Mouse (Mus musculus) lung, embryonic 16.5 days (tissue): ENCODE measurements around the gene Garnl3. TPM values are rescaled to one million over a fixed set of nuclear protein-coding genes. Genes with fewer than 3 reads are reported as not detected.

Experiments used
- ATAC-seq: fragments of 200-750 bp; cut with Nextera tagmentation; 2 replicates; pipeline ENCODE4 v1.8.0; 2017; ENCODE audit warnings: low read depth, mild to moderate bottlenecking, moderate library complexity
- H3K27ac ChIP-seq: fragments of 300-500 bp; sonication (generic); 2 replicates; pipeline ENCODE4 v1.5.1; 2014; ENCODE audit warnings: mild to moderate bottlenecking, control low read depth, low read length
- H3K27me3 ChIP-seq: fragments of 300-500 bp; sonication (generic); 2 replicates; pipeline ENCODE4 v1.6.1; 2014; ENCODE audit warnings: low read depth, low read length, mixed read lengths; ENCODE audit not compliant: control insufficient read depth, insufficient read depth
- H3K36me3 ChIP-seq: fragments of 300-500 bp; sonication (generic); 2 replicates; pipeline ENCODE4 v1.6.1; 2014; ENCODE audit warnings: low read length; ENCODE audit not compliant: control insufficient read depth, insufficient read depth
- H3K4me1 ChIP-seq: fragments of 300-500 bp; sonication (generic); replicated peaks from 2 replicates; pipeline ENCODE4 v1.6.1; 2014; ENCODE audit warnings: low read length, mixed read lengths; ENCODE audit not compliant: control insufficient read depth, insufficient read depth
- H3K4me2 ChIP-seq: fragments of 300-500 bp; sonication (generic); 2 replicates; pipeline ENCODE4 v1.6.1; 2014; ENCODE audit warnings: low read depth, low read length, control low read depth
- H3K4me3 ChIP-seq: fragments of 300-500 bp; sonication (generic); 2 replicates; pipeline ENCODE4 v1.5.1; 2014; ENCODE audit warnings: mild to moderate bottlenecking, low read length, control low read depth
- H3K9ac ChIP-seq: fragments of 300-500 bp; sonication (generic); 2 replicates; pipeline ENCODE4 v1.6.1; 2014; ENCODE audit warnings: low read length, control low read depth
- H3K9me3 ChIP-seq: fragments of 300-500 bp; sonication (generic); 2 replicates; pipeline ENCODE4 v1.6.1; 2016; ENCODE audit warnings: low read length; ENCODE audit not compliant: control insufficient read depth
- WGBS: fragments of 180-500 bp; shearing (Covaris S2); extraction: QIAGEN DNeasy Blood & Tissue Kit; methylation state at CpG from one replicate; pipeline ENCODE4 v1.1.7; 2014; 5-methylcytosine and 5-hydroxymethylcytosine counted together
- polyA plus RNA-seq: library from polyadenylated mRNA; unstranded; fragments of >200 nt; fragmentation: Nextera tagmentation; extraction: Ambion mirVana; gene quantifications from 2 replicates; pipeline ENCODE4 v1.2.1, GENCODE M21; 2015

Garnl3 gene
- 9.3 and 11.0 TPM in 2 replicates for polyA plus RNA-seq

GRCm38 (mm10) chr2:33131500-33132092 lies at the start of gene Garnl3:
Garnl3 (minus strand) TSS chr2:33131654.
- Histone ChIP-seq H3K4me3 (peak within 1 kb of the TSS; percentile 78), H3K36me3 (no peaks in the 10 kb centered on the region), H3K9me3 (no peaks in the 10 kb centered on the region), H3K9ac (peak within 1 kb of the TSS; percentile 52), H3K4me1 (peaks cover 5% of the 10 kb centered on the region), H3K27me3 (peaks cover 5% of the 10 kb centered on the region; the same call in 1 of the 2 replicates), H3K4me2 (peak within 1 kb of the TSS; percentile 99), H3K27ac (peak within 1 kb of the TSS; percentile 73)
- under 1% methylated on average over 22 of the region's 22 CpGs for WGBS
- ATAC-seq: peak; percentile 0

DNA sequence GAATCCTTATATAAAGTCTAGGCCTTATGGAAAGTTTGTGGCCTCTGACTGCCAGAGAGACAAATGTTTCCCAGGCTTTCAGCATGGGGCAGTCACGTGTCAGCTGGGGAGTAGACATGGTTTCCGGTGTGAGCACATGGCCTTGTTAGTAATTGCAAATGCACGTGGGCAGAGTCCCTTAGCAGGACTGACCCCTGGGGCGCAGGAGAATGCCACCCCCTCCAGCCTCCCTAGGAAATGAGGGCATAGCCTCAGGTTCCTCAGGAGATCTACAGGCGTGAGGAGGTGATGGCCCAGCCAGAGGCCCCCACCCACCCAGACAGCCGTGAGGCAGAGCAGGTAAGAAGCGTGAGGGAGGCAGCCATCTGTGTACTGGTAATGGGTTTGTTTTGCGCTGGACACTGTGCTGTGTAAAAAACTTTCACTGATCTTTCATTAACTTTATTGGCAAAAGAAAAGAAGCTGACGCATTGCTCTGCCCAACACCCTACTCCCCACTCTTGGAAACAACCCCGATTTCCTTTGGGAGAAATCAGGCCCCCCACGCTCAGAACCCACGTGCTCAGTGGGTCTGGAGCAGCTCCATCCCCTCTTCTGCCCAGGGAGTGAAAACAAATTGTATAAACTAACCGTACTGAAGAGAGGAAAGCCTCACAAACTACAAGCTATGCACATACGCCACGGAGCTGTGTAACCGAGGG lies 48.6 kb upstream of the Garnl3 start:
- Histone ChIP-seq H3K9ac (no peak overlapping the region), H3K4me1 (peaks cover 9% of the 10 kb centered on the region; the same call in 1 of the 2 replicates)
- WGBS: 54% methylated on average over 16 of the region's 16 CpGs

DNA sequence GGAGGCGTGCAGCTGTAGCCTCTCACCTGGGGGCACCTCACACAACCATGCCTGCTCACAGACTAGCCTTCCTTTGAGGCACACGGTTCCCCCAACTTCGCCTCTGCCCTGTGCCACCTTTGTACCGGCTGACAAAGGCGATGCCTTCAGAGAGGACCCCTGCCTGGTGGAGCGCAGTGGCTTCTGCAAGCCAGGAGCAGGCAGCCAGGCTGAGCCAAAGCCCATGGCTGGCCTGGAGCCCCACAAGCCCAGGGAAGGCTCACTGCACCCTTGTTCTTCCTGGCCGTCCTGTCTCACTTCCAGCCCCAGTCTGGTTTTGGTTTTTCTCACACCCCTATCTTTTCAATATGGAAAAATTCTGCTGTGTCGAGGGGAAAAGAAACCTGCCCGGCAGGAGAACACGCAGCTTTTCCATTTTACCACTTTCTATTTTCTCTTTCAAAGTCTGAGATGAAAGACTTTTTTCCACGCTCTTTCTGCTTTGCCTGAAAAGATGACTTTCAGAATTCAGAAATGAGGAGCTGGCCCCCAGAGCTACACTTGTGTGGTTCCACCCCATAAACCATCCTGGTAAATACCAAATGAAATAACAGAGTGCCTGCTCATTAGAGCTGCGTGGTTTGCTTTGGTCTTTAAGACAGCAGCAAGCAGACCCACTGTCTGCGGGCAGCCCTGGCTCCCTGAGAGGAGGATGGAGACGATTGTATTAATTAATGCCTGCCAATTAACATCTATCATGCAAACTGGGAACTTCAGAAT lies 47.9 kb upstream of the Garnl3 start:
- WGBS: 81% methylated on average over 14 of the region's 14 CpGs
- Histone ChIP-seq H3K27me3 (no peaks in the 10 kb centered on the region), H3K9ac (no peak overlapping the region), H3K4me3 (no peak overlapping the region), H3K9me3 (no peaks in the 10 kb centered on the region), H3K27ac (no peak overlapping the region), H3K4me1 (peaks cover 9% of the 10 kb centered on the region; the same call in 1 of the 2 replicates), H3K36me3 (no peaks in the 10 kb centered on the region), H3K4me2 (no peak overlapping the region)
- ATAC-seq: no peak

More for the DNA sequence above, 48.6 kb upstream of the Garnl3 start:
- Histone ChIP-seq H3K4me2 (no peak overlapping the region), H3K27me3 (no peaks in the 10 kb centered on the region), H3K36me3 (no peaks in the 10 kb centered on the region), H3K4me3 (no peak overlapping the region), H3K9me3 (no peaks in the 10 kb centered on the region), H3K27ac (no peak overlapping the region)
- peak; percentile 57 for ATAC-seq

GRCm38 (mm10) chr2:33178243-33178932 lies 46.9 kb upstream of the Garnl3 start:
- Histone ChIP-seq H3K4me3 (no peak overlapping the region), H3K27ac (no peak overlapping the region), H3K4me1 (peaks cover 9% of the 10 kb centered on the region; the same call in 1 of the 2 replicates), H3K9ac (no peak overlapping the region), H3K4me2 (no peak overlapping the region), H3K36me3 (no peaks in the 10 kb centered on the region), H3K27me3 (no peaks in the 10 kb centered on the region), H3K9me3 (no peaks in the 10 kb centered on the region)
- peak; percentile 27 for ATAC-seq
- 53% methylated on average over 11 of the region's 11 CpGs for WGBS

GRCm38 (mm10) chr2:33177443-33178242 lies 46.2 kb upstream of the Garnl3 start:
- H3K4me2 ChIP-seq: no peak overlapping the region
- no peak overlapping the region for H3K4me3 ChIP-seq
- H3K9ac ChIP-seq: no peak overlapping the region
- no peaks in the 10 kb centered on the region for H3K27me3 ChIP-seq
- H3K4me1 ChIP-seq: peaks cover 9% of the 10 kb centered on the region; the same call in 1 of the 2 replicates
- no peaks in the 10 kb centered on the region for H3K36me3 ChIP-seq
- no peak overlapping the region for H3K27ac ChIP-seq
- 64% methylated on average over 12 of the region's 12 CpGs for WGBS
- no peaks in the 10 kb centered on the region for H3K9me3 ChIP-seq
- no peak for ATAC-seq

DNA sequence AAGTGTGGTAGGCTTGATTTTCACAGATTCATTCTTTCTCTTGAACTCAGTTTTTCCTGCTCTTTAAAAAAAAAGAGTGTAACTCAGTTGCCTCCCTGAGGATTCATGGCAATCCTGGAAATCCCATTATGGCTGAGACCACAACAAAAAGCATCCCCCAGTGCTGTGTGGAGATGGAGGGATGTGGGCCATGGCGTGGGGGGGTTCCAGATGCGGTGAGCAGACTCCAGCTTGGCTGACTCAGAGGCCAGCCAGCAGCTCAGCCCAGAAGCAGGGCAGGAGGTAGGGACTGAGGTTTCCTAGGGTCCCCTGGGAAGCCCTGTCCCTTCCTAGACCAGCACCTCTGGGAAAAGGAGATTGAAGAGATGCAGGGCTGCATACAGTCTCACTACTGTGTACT lies 45.5 kb upstream of the Garnl3 start:
- H3K4me2 ChIP-seq: no peak overlapping the region
- no peak overlapping the region for H3K27ac ChIP-seq
- no peak overlapping the region for H3K9ac ChIP-seq
- ATAC-seq: no peak
- no peaks in the 10 kb centered on the region for H3K9me3 ChIP-seq
- no peak overlapping the region for H3K4me3 ChIP-seq
- peaks cover 9% of the 10 kb centered on the region; the same call in 1 of the 2 replicates for H3K4me1 ChIP-seq
- WGBS: 67% methylated on average over 2 of the region's 2 CpGs
- H3K36me3 ChIP-seq: no peaks in the 10 kb centered on the region
- H3K27me3 ChIP-seq: no peaks in the 10 kb centered on the region

DNA sequence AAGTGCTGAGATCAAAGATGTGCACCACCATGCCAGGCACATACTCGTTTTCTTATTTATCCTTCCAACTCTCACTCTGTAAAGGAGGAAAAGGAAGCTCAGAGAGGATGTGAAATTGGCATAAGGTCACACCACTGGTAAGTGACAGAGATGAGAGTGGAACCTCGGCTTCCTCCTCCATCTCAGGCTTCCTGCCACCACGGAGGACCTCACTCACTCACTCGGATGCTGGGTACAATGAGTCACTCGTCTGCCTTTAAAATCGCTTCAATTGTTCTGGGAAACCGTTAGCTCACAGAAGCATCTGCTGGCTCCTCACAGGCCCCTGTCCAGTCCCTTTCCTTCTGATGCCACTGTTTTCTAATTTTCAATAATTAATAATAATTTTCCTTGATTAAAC lies 45.1 kb upstream of the Garnl3 start:
- no peak for ATAC-seq
- H3K4me3 ChIP-seq: no peak overlapping the region
- H3K36me3 ChIP-seq: no peaks in the 10 kb centered on the region
- H3K4me2 ChIP-seq: no peak overlapping the region
- H3K9ac ChIP-seq: no peak overlapping the region
- no peak overlapping the region for H3K27ac ChIP-seq
- WGBS: 43% methylated on average over 7 of the region's 7 CpGs
- H3K9me3 ChIP-seq: no peaks in the 10 kb centered on the region
- H3K4me1 ChIP-seq: peaks cover 9% of the 10 kb centered on the region; the same call in 1 of the 2 replicates
- H3K27me3 ChIP-seq: no peaks in the 10 kb centered on the region

- Histone ChIP-seq H3K36me3 (no peaks in the 10 kb centered on the region), H3K27me3 (no peaks in the 10 kb centered on the region), H3K4me3 (no peak overlapping the region), H3K4me2 (no peak overlapping the region), H3K9me3 (no peaks in the 10 kb centered on the region), H3K9ac (no peak overlapping the region), H3K27ac (no peak overlapping the region), H3K4me1 (peaks cover 6% of the 10 kb centered on the region; the same call in 1 of the 2 replicates)
- 91% methylated on average over 7 of the region's 7 CpGs for WGBS
- no peak for ATAC-seq
Observed at GRCm38 (mm10) chr2:33173686-33174085, 42.2 kb upstream of the Garnl3 start.
